Mouse (Mus musculus) embryonic stem cell, embryonic (primary cell): ENCODE data around the gene Cldn34b4.

Experiments used
- CTCF ChIA-PET, 4 experiments: fragments of 300-600 bp in 2 of 4; fragments of 350-600 bp in 2 of 4; sonication (Branson Sonifier 250); formaldehyde crosslinking; loops; one replicate each; lab custom pipeline; 2022; ENCODE audit warnings: inconsistent platforms in 2 of 4; lab: Charles Lee
- POLR2A ChIA-PET, 4 experiments: fragments of 300-600 bp in 2 of 4; fragments of 350-600 bp in 2 of 4; sonication (Branson Sonifier 250); formaldehyde crosslinking; loops; one replicate each; lab custom pipeline; 2022; ENCODE audit warnings: antibody characterized with exemption in 4 of 4, inconsistent platforms in 1 of 4; lab: Charles Lee

The Cldn34b4 gene

GRCm38 (mm10) chrX:76393050-76393449, at the start of gene Cldn34b4:
Gene Cldn34b4, plus strand, starts transcription at chrX:76393350.
- ChIA-PET POLR2A (no interaction called here), CTCF (no interaction called here)
